Mouse (Mus musculus): Measurements from ENCODE around the gene Efcab7. TPM values are rescaled to one million over a fixed set of nuclear protein-coding genes. Genes with fewer than 3 reads are reported as not detected.

The Efcab7 gene
- polyA plus RNA-seq, 2 experiments, result 18.0 to 20.8 TPM

DNA sequence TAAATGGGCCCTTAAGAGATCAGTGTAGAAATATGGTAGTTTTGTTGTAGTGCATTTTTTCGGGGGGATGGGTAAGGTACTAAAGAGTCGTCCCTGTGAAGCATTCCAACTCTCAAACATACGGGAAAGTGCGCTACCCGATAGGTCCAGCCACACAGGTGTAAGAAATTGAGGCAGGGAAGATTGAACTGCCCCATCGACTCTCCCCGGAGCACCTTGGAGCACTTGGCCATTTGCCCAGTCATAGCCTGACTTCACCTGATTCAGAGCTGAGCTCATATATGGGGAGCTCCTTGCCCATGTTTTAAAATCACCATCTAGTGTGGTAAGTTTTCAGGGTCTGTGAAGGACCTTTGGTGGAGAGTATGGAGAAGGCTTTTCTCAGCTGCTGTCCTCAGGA, 105.9 kb downstream of the Efcab7 start:
- TF ChIP-seq POLR2A (IDR thresholded peaks at IDR 0.05; ENCODE audit: borderline replicate concordance, extremely low read depth, insufficient read depth, insufficient read length), result no peak
- no peaks in the 10 kb centered on the region for H3K9me3 ChIP-seq (ENCODE audit: control insufficient read depth, low read length)
- H3K9ac ChIP-seq (ENCODE audit: low read depth, low read length, severe bottlenecking), result no peak overlapping the region
- H3K36me3 ChIP-seq (ENCODE audit: control insufficient read depth, insufficient read depth, low read length), result no peaks in the 10 kb centered on the region
- peaks cover 14% of the 10 kb centered on the region for H3K4me1 ChIP-seq (ENCODE audit: control insufficient read depth, insufficient read depth, low read length)
- no peak overlapping the region for H3K27ac ChIP-seq (replicated peaks; ENCODE audit: low read depth, low read length)
- no peak overlapping the region for H3K4me3 ChIP-seq (replicated peaks; ENCODE audit: low read length)
- H3K4me2 ChIP-seq (replicated peaks; ENCODE audit: low read depth, low read length, severe bottlenecking), result no peak overlapping the region
- ATAC-seq (ENCODE audit: low FRiP score, low read depth) (no peak), DNase-seq (ENCODE audit: low spot score) (no peak)
- H3K27me3 ChIP-seq (ENCODE audit: control insufficient read depth, insufficient read depth, low read length), result no peaks in the 10 kb centered on the region
- 81% methylated on average over 7 of the region's 7 CpGs for WGBS

DNA sequence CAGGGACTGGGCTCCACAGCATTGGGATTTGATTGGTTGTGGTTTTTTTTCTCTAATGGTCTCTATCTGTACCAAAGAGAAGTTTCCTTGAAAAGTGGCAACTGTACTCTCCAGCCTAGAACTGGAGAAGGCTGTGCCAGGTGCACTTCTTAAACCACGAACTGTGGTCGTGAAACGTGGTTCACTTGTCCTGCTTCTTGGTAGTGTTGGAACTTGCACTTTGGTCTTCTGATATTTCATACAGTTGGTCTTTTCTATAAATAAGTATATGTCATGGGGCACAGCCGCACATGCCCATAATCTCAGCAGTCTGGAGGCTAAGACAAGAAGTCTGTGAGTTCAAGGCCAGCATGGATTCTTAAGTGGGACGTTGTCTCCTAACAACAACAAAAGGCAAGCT, 107.3 kb downstream of the Efcab7 start:
- H3K9me3 ChIP-seq (ENCODE audit: control insufficient read depth, low read length), result no peaks in the 10 kb centered on the region
- no peak for ATAC-seq (ENCODE audit: low FRiP score, low read depth)
- 90% methylated on average over 5 of the region's 5 CpGs for WGBS
- H3K27ac ChIP-seq (replicated peaks; ENCODE audit: low read depth, low read length), result no peak overlapping the region
- H3K4me2 ChIP-seq (replicated peaks; ENCODE audit: low read depth, low read length, severe bottlenecking), result no peak overlapping the region
- no peak for DNase-seq (ENCODE audit: low spot score)
- TF ChIP-seq POLR2A (IDR thresholded peaks at IDR 0.05; ENCODE audit: borderline replicate concordance, extremely low read depth, insufficient read depth, insufficient read length), result no peak
- H3K9ac ChIP-seq (ENCODE audit: low read depth, low read length, severe bottlenecking), result no peak overlapping the region
- H3K27me3 ChIP-seq (ENCODE audit: control insufficient read depth, insufficient read depth, low read length), result no peaks in the 10 kb centered on the region
- no peak overlapping the region for H3K4me3 ChIP-seq (replicated peaks; ENCODE audit: low read length)
- H3K4me1 ChIP-seq (ENCODE audit: control insufficient read depth, insufficient read depth, low read length), result peaks cover 8% of the 10 kb centered on the region; the same call in 1 of the 2 replicates
- H3K36me3 ChIP-seq (ENCODE audit: control insufficient read depth, insufficient read depth, low read length), result no peaks in the 10 kb centered on the region

DNA sequence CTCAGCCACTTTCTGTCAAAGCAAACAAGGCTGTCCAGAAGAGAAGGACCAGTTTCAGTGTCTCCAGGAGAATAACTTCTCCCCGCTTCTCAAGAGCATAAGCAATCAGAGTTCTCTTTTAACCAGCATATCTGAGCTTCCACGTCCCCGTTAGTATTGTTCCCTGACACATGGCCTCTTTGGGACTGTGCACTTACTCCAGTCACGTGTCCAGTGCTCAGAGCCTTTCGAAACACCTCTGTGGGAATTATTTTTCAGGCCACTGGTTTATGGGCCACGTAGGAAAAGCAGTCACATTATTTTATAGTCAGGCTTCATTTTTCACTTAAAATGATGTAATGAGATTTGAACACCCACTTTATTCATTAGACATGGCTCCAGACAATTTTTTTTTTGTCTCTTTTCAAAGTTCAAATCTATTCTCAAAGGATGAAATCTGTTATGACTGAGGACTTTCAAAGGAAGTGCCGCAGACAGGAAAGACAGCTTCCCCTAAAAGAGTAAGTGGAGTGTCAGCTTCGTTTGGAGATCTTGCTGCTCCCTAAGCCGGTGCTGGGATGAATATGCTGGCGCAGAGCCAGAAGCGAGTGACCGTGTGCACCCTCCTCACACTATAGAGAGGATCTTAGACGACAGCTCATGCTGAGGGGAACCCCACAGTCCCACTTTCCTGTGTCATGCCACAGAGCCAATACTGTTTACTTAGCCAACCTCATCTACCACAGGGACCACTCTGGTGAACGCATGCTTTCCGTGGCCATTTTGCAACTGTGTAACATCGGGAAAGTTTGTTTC, 110.9 kb downstream of the Efcab7 start:
- Histone ChIP-seq H3K4me3 (replicated peaks; ENCODE audit: low read length) (no peak overlapping the region), H3K4me1 (ENCODE audit: control insufficient read depth, insufficient read depth, low read length) (peaks cover 7% of the 10 kb centered on the region; the same call in 1 of the 2 replicates), H3K4me2 (replicated peaks; ENCODE audit: low read depth, low read length, severe bottlenecking) (no peak overlapping the region), H3K9ac (ENCODE audit: low read depth, low read length, severe bottlenecking) (no peak overlapping the region), H3K36me3 (ENCODE audit: control insufficient read depth, insufficient read depth, low read length) (no peaks in the 10 kb centered on the region), H3K27me3 (ENCODE audit: control insufficient read depth, insufficient read depth, low read length) (no peaks in the 10 kb centered on the region), H3K9me3 (ENCODE audit: control insufficient read depth, low read length) (no peaks in the 10 kb centered on the region), H3K27ac (replicated peaks; ENCODE audit: low read depth, low read length) (no peak overlapping the region)
- DNase-seq (ENCODE audit: low spot score) (no peak), ATAC-seq (ENCODE audit: low FRiP score, low read depth) (no peak)
- WGBS, result 53% methylated on average over 16 of the region's 16 CpGs
- no peak for TF ChIP-seq POLR2A (IDR thresholded peaks at IDR 0.05; ENCODE audit: borderline replicate concordance, extremely low read depth, insufficient read depth, insufficient read length)

DNA sequence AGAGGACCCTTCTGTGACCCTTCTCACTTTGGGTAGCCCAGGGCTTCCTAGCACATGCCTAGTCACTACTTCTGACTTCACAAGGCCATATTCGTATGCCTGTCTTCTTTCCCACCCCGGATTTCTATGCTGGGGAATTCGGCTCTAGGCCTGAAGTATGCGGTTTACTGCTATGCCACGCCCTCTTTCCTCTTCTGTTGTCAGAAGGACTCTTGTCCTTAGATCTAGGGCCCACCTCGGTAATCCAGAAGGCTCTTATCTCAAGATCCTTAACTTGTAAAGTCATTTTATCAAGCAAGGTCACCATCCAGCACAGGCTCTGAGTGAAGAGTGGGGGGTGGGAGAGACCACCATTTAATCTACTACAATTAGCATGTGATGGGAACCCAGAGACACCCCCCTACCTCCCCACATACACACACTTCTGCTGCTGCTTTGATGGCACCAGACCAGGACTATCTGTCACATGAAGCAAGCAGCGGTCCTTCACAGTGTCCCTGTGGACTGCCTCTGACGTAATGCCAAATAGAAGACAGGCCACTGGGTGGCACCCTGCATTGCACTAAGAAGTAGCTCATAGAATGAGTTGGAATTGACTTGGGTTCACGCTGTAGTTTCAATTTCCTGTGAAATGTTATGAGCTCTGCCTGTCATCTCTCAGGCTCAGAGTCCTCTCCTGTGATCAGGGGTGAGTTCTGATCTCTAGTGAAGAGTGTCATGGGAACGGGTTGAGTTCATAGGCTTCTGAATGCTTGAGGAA, 112.8 kb downstream of the Efcab7 start:
- Histone ChIP-seq H3K4me1 (ENCODE audit: control insufficient read depth, insufficient read depth, low read length) (peaks cover 7% of the 10 kb centered on the region; the same call in 1 of the 2 replicates), H3K27me3 (ENCODE audit: control insufficient read depth, insufficient read depth, low read length) (no peaks in the 10 kb centered on the region), H3K9me3 (ENCODE audit: control insufficient read depth, low read length) (no peaks in the 10 kb centered on the region), H3K4me2 (replicated peaks; ENCODE audit: low read depth, low read length, severe bottlenecking) (no peak overlapping the region), H3K36me3 (ENCODE audit: control insufficient read depth, insufficient read depth, low read length) (no peaks in the 10 kb centered on the region), H3K4me3 (replicated peaks; ENCODE audit: low read length) (no peak overlapping the region), H3K9ac (ENCODE audit: low read depth, low read length, severe bottlenecking) (no peak overlapping the region), H3K27ac (replicated peaks; ENCODE audit: low read depth, low read length) (no peak overlapping the region)
- no peak for ATAC-seq (ENCODE audit: low FRiP score, low read depth)
- no peak for DNase-seq (ENCODE audit: low spot score)
- no peak for TF ChIP-seq POLR2A (IDR thresholded peaks at IDR 0.05; ENCODE audit: borderline replicate concordance, extremely low read depth, insufficient read depth, insufficient read length)
- WGBS, result 65% methylated on average over 10 of the region's 10 CpGs

DNA sequence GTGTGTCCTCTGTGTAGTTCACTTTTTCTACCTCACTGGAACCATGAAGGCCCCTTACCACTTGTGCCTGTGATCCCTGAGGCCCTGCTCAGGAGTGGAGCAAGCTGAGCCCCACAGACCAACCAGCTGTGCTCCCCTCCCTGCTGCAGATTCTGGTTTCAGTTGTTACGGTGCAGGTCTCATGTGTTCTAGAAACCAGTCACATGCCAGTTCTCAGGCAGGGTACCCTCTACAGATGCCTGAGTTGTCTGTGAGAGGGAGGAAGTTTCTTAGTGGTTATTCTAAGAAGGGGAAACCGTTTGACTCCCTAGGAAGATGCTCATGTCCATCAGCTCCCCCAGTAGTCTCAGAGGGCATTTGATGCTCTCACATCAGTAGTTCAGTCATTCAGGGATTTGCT, 115.6 kb downstream of the Efcab7 start:
- H3K9me3 ChIP-seq (ENCODE audit: control insufficient read depth, low read length), result no peaks in the 10 kb centered on the region
- H3K27ac ChIP-seq (replicated peaks; ENCODE audit: low read depth, low read length), result no peak overlapping the region
- 58% methylated on average over 2 of the region's 2 CpGs for WGBS
- peaks cover 6% of the 10 kb centered on the region; the same call in 1 of the 2 replicates for H3K4me1 ChIP-seq (ENCODE audit: control insufficient read depth, insufficient read depth, low read length)
- ATAC-seq (ENCODE audit: low FRiP score, low read depth) (no peak), DNase-seq (ENCODE audit: low spot score) (no peak)
- no peak overlapping the region for H3K9ac ChIP-seq (ENCODE audit: low read depth, low read length, severe bottlenecking)
- no peak overlapping the region for H3K4me3 ChIP-seq (replicated peaks; ENCODE audit: low read length)
- no peak for TF ChIP-seq POLR2A (IDR thresholded peaks at IDR 0.05; ENCODE audit: borderline replicate concordance, extremely low read depth, insufficient read depth, insufficient read length)
- no peaks in the 10 kb centered on the region for H3K27me3 ChIP-seq (ENCODE audit: control insufficient read depth, insufficient read depth, low read length)
- no peaks in the 10 kb centered on the region for H3K36me3 ChIP-seq (ENCODE audit: control insufficient read depth, insufficient read depth, low read length)
- no peak overlapping the region for H3K4me2 ChIP-seq (replicated peaks; ENCODE audit: low read depth, low read length, severe bottlenecking)

Measured in limb, embryonic 14.5 days (tissue).